Mouse (Mus musculus): ENCODE measurements around the gene Prrg3. TPM values are rescaled to one million over a fixed set of nuclear protein-coding genes. Genes with fewer than 3 reads are reported as not detected.

Prrg3 gene
- polyA plus RNA-seq (2014; fragmentation: Illumina TruSeq; extraction: RNeasy Lipid Tissue Mini Kit (QIAGEN cat#74804); ENCODE audit: low read depth, low replicate concordance), result 178 TPM

GRCm38 (mm10) chrX:71962073-71963051, at the start of gene Prrg3:
Gene Prrg3, plus strand, starts transcription at chrX:71962624.

GRCm38 (mm10) chrX:71972686-71973085, 10.3 kb downstream of the Prrg3 start, which contains the start of gene Fate1:
Gene Fate1, plus strand, starts transcription at chrX:71972986.

GRCm38 (mm10) chrX:71991549-71991948, 29.1 kb downstream of the Prrg3 start, which contains the start of gene Cnga2:
Gene Cnga2, plus strand, starts transcription at chrX:71991849.

Other genes starting within 250 kb of the Prrg3 start
- 22.3 TPM for gene Vma21, start 146.7 kb upstream of the Prrg3 start, polyA plus RNA-seq (2014; fragmentation: Illumina TruSeq; extraction: RNeasy Lipid Tissue Mini Kit (QIAGEN cat#74804); ENCODE audit: low read depth, low replicate concordance)
- 1.9 TPM for gene Gm1141, start 41.6 kb upstream of the Prrg3 start, polyA plus RNA-seq (2014; fragmentation: Illumina TruSeq; extraction: RNeasy Lipid Tissue Mini Kit (QIAGEN cat#74804); ENCODE audit: low read depth, low replicate concordance)
- gene Fate1, start 10.4 kb downstream of the Prrg3 start, polyA plus RNA-seq (2014; fragmentation: Illumina TruSeq; extraction: RNeasy Lipid Tissue Mini Kit (QIAGEN cat#74804); ENCODE audit: low read depth, low replicate concordance), result 4.2 TPM
- 3.9 TPM for gene Cnga2, start 29.2 kb downstream of the Prrg3 start, polyA plus RNA-seq (2014; fragmentation: Illumina TruSeq; extraction: RNeasy Lipid Tissue Mini Kit (QIAGEN cat#74804); ENCODE audit: low read depth, low replicate concordance)